Mouse (Mus musculus) intestine, embryonic 15.5 days (tissue): ENCODE data around the gene Fat3. TPM values are rescaled to one million over a fixed set of nuclear protein-coding genes. Genes with fewer than 3 reads are reported as not detected.

Experiments used
- ATAC-seq: fragments of 200-750 bp; cut with Nextera tagmentation; 2 replicates; pipeline ENCODE4 v1.8.0; 2017; ENCODE audit warnings: moderate TSS enrichment, moderate library complexity
- H3K27ac ChIP-seq: fragments of 300-500 bp; sonication (generic); 2 replicates; pipeline ENCODE4 v1.5.1; 2015; ENCODE audit warnings: mild to moderate bottlenecking, inconsistent platforms
- H3K27me3 ChIP-seq: fragments of 300-500 bp; sonication (generic); replicated peaks from 2 replicates; pipeline ENCODE4 v1.6.1; 2015; ENCODE audit warnings: inconsistent platforms
- H3K36me3 ChIP-seq: fragments of 300-500 bp; sonication (generic); 2 replicates; pipeline ENCODE4 v1.6.1; 2015; ENCODE audit warnings: inconsistent platforms
- H3K4me1 ChIP-seq: fragments of 300-500 bp; sonication (generic); replicated peaks from 2 replicates; pipeline ENCODE4 v1.6.1; 2015; ENCODE audit warnings: inconsistent platforms
- H3K4me2 ChIP-seq: fragments of 300-500 bp; sonication (generic); replicated peaks from 2 replicates; pipeline ENCODE4 v1.6.1; 2015; ENCODE audit warnings: mild to moderate bottlenecking, inconsistent platforms
- H3K4me3 ChIP-seq: fragments of 300-500 bp; sonication (generic); replicated peaks from 2 replicates; pipeline ENCODE4 v1.5.1; 2015; ENCODE audit warnings: inconsistent platforms
- H3K9ac ChIP-seq: fragments of 300-500 bp; sonication (generic); 2 replicates; pipeline ENCODE4 v1.6.1; 2015; ENCODE audit warnings: inconsistent platforms
- H3K9me3 ChIP-seq: fragments of 300-500 bp; sonication (generic); 2 replicates; pipeline ENCODE4 v1.6.1; 2016; ENCODE audit warnings: inconsistent platforms
- WGBS: fragments of 180-500 bp; shearing (Covaris S2); methylation state at CpG from one replicate; pipeline ENCODE4 v1.1.7; 2015; 5-methylcytosine and 5-hydroxymethylcytosine counted together
- polyA plus RNA-seq: library from polyadenylated mRNA; unstranded; fragments of >200 nt; fragmentation: Nextera tagmentation; extraction: Ambion mirVana; gene quantifications from 2 replicates; pipeline ENCODE4 v1.2.1, GENCODE M21; 2015

The Fat3 gene
- polyA plus RNA-seq, 1 experiment from 2014 or later, result 0.46 TPM

DNA sequence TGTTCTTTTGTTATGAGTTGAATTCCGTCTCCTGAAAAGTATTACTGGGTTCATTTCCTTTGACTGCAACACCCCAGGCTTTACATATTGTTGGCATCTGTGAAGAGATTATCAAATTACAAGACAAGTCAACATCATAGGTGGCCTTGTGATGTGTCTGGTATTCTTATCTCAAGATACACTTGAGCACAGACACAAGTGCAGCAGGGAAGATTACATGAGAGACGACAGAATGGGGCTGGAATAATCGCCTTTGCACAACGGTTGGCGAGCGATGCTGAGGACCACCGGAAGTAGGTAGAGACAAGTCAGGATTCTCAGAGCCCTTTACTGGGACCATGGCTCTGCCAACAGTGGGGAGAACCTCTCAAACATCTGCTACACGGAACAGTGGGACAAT is 158.5 kb downstream of the Fat3 start:
- Histone ChIP-seq H3K36me3 (no peaks in the 10 kb centered on the region), H3K27ac (no peak overlapping the region), H3K27me3 (no peaks in the 10 kb centered on the region), H3K9ac (no peak overlapping the region), H3K4me2 (no peak overlapping the region), H3K4me3 (no peak overlapping the region), H3K9me3 (no peaks in the 10 kb centered on the region), H3K4me1 (no peaks in the 10 kb centered on the region)
- ATAC-seq, result no peak
- WGBS, result 84% methylated on average over 8 of the region's 8 CpGs

DNA sequence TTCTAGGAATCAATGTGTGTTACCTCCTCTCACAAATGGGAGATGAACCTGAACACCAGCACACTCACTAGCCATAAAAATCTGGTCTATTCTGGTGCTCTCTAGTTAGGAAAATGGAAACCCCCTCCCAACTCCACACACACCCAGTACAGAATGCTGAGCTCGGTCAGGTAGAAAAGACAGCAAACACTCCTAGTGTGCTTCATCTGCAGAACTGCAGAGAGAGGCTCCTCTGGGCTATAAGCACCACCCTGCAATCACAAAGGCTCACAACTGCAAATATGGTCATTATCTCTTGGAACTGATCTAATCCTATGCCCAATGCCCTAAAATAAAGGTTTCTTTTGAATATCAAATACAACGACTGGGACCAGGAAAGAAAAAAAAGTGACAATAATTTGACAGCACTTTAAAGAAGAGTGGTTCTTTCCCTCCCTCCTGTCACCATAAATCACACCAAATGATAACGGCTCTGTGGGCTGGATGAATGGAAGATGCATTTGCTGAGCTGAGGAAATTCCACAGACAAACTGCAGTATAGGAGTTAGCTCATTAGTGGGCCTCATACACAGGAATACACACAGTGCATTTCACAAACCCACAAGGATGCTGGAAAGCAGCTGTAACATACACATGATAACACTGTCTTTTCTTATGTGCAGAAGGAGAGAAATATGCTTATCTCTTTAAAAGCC is 170.6 kb downstream of the Fat3 start:
- no peaks in the 10 kb centered on the region for H3K9me3 ChIP-seq
- no peaks in the 10 kb centered on the region for H3K27me3 ChIP-seq
- ATAC-seq, result no peak
- no peaks in the 10 kb centered on the region for H3K36me3 ChIP-seq
- H3K27ac ChIP-seq, result no peak overlapping the region
- H3K4me2 ChIP-seq, result no peak overlapping the region
- no peaks in the 10 kb centered on the region for H3K4me1 ChIP-seq
- no peak overlapping the region for H3K9ac ChIP-seq
- H3K4me3 ChIP-seq, result no peak overlapping the region
- WGBS, result 29% methylated on average over 3 of the region's 3 CpGs

DNA sequence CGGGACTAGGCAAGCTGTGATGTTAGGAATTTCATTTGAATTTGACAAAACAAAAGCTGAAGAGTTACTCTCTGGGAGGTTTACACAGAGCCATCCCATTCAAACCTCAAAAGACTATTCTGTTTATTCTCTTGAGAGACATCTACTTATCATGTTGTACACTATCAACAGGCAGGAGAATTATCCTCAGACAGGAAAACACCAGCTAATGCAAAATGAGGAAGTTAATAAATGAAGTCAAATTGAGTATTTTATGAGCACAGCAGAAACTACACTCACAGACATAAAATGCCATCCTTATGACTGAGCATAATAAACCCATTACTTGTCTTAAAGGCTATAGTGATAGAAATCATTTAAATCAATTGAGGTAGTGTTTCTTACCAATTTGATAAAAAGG is 182.1 kb downstream of the Fat3 start:
- Histone ChIP-seq H3K9me3 (no peaks in the 10 kb centered on the region), H3K4me3 (no peak overlapping the region), H3K36me3 (no peaks in the 10 kb centered on the region), H3K27me3 (no peaks in the 10 kb centered on the region), H3K27ac (no peak overlapping the region), H3K4me1 (no peaks in the 10 kb centered on the region), H3K9ac (no peak overlapping the region), H3K4me2 (no peak overlapping the region)
- 62% methylated on average over 1 of the region's 1 CpGs for WGBS
- ATAC-seq, result no peak

GRCm38 (mm10) chr9:16312599-16313197 is 188.4 kb downstream of the Fat3 start:
- H3K36me3 ChIP-seq, result no peaks in the 10 kb centered on the region
- H3K27ac ChIP-seq, result no peak overlapping the region
- H3K9ac ChIP-seq, result no peak overlapping the region
- no peaks in the 10 kb centered on the region for H3K9me3 ChIP-seq
- 36% methylated on average over 4 of the region's 4 CpGs for WGBS
- H3K4me2 ChIP-seq, result no peak overlapping the region
- ATAC-seq, result no peak; the same call in 1 of the 2 replicates
- 0 out of 2 replicates have a peak, but pooled peaks cover 7% of the 10 kb centered on the region for H3K4me1 ChIP-seq
- H3K27me3 ChIP-seq, result no peaks in the 10 kb centered on the region
- H3K4me3 ChIP-seq, result no peak overlapping the region

DNA sequence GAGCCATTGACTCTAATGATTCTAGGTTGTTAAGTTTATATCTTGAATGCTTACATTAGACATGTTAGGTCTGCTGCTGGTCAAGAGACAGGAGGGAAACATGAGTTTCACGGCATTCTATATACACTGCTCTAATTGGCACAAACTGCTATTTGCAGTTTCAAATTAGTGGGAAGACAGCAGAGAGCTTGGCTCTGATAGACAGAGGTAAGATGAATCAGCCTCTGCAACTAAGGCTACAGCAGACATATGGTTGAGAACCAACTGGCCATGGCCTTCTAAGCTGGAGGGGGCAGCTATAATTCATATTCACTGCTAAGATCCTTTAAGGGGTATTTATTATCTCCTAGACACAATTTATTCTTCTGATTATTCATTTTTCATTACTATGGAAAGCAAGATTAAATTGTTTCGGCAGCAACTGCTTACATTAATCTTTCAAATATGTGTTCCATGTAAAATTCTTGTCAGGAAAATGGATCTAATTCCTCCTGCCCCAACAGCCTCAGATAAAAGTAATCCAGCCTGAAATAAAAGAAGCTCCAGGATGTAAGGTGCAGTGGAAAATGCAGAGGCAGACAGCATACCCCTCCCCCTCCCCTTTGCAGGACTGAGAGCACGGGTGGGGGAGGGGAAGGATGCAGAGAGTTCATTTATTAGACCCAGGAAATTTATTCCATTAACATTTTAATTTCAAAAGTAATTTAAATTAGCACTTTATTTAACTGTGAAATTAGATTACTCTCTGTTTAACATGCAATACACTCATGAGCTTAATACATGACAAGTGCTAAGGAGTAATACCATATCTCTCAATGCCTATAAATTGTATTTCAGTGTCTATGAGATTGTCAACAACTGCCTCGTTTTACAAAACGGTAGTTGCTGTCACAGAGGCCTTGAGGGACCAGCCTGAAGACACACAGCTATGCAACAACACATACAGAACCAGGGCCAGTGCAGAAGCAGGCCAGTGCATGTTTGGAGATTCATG is 189.9 kb downstream of the Fat3 start:
- Histone ChIP-seq H3K27ac (no peak overlapping the region), H3K4me3 (no peak overlapping the region), H3K9ac (no peak overlapping the region), H3K4me2 (no peak overlapping the region), H3K36me3 (no peaks in the 10 kb centered on the region), H3K9me3 (no peaks in the 10 kb centered on the region), H3K4me1 (0 out of 2 replicates have a peak, but pooled peaks cover 7% of the 10 kb centered on the region), H3K27me3 (no peaks in the 10 kb centered on the region)
- WGBS, result 53% methylated on average over 5 of the region's 5 CpGs
- no peak for ATAC-seq

- Histone ChIP-seq H3K27me3 (no peaks in the 10 kb centered on the region), H3K9me3 (no peaks in the 10 kb centered on the region), H3K4me1 (0 out of 2 replicates have a peak, but pooled peaks cover 7% of the 10 kb centered on the region), H3K9ac (no peak overlapping the region), H3K4me2 (no peak overlapping the region), H3K36me3 (no peaks in the 10 kb centered on the region), H3K27ac (no peak overlapping the region), H3K4me3 (no peak overlapping the region)
- no peak for ATAC-seq
- 77% methylated on average over 4 of the region's 4 CpGs for WGBS
Measured at GRCm38 (mm10) chr9:16310305-16310704, 190.8 kb downstream of the Fat3 start.

- Histone ChIP-seq H3K36me3 (no peaks in the 10 kb centered on the region), H3K27me3 (no peaks in the 10 kb centered on the region), H3K4me3 (no peak overlapping the region), H3K27ac (no peak overlapping the region), H3K4me1 (0 out of 2 replicates have a peak, but pooled peaks cover 7% of the 10 kb centered on the region), H3K4me2 (no peak overlapping the region), H3K9me3 (no peaks in the 10 kb centered on the region), H3K9ac (no peak overlapping the region)
- ATAC-seq, result no peak
- 88% methylated on average over 1 of the region's 1 CpGs for WGBS
Measured at GRCm38 (mm10) chr9:16307789-16308188, 193.3 kb downstream of the Fat3 start.

DNA sequence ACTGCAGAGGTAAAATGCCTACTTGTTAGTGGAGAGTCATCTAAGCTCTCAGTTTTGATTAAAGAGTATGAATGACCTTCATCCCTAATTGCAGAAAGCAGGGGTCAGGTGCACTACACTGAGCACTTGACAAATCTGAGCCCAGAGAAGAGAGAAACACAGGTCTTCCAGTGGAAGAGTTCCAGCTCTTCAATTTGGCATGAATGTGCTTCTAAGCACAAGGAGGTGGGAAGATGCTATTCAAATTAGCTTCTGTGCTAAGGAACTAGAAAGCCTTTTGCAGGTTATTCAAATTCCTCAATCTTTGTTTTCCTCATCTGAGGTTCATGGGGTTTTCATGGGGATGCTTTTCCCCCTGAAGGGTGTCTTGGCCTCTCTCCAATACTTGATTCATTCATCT is 194.9 kb downstream of the Fat3 start:
- Histone ChIP-seq H3K36me3 (no peaks in the 10 kb centered on the region), H3K27me3 (no peaks in the 10 kb centered on the region), H3K4me2 (no peak overlapping the region), H3K27ac (no peak overlapping the region), H3K9ac (no peak overlapping the region), H3K4me1 (no peaks in the 10 kb centered on the region), H3K9me3 (no peaks in the 10 kb centered on the region), H3K4me3 (no peak overlapping the region)
- no peak for ATAC-seq

DNA sequence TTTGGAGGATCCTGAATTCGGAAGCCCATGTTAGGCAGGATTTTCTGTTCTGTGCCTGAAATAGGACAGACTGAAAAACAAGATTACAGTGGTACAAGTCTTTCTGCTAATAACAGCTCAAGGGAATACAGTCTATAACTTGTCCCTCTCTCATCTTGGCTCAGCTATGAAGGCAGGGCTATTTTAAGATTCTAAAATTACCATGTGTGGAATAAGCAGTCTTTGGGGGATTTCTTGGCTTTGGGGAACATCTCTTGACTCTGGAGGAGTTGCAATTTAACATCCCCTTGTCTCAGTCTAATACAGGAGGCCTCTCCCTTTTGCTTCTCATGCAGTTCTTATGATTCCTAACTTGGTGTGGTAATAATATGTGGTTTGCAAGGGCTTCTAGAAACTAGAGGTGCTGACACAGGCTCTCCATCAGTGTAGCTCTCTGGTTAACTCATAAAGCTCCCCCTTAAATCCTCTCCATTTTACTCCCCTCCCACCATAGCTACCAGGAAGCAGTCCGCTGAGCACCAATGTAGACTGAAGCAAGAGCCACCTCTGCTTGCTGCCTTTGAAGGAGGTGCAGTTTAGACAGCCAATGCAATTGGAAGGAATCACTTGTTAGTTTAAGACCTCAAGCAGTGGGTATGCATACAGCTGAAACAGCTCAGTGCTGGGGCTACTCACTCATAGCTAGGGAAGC is 195.5 kb downstream of the Fat3 start:
- no peak for ATAC-seq
- Histone ChIP-seq H3K27ac (no peak overlapping the region), H3K27me3 (no peaks in the 10 kb centered on the region), H3K9me3 (no peaks in the 10 kb centered on the region), H3K36me3 (no peaks in the 10 kb centered on the region), H3K4me2 (no peak overlapping the region), H3K4me3 (no peak overlapping the region), H3K9ac (no peak overlapping the region), H3K4me1 (no peaks in the 10 kb centered on the region)
- 79% methylated on average over 2 of the region's 2 CpGs for WGBS

DNA sequence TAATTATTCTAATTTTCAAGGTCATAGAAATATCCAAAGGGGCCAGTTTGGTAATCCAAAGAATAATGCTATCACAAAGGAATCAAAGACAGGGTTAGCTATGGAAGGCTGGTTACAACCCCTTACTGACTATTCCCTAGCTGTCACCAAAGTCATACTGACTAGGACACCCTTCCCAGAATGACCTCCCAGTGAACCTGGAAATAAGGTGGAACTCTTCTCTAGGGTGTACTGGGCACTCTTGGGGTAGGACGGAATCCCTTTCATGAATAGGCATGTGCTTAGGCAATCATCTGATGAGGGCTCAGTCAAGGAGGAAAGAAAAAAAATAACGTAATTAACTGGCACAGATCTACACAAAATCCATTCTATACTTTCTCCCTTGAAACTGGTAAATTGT is 196.1 kb downstream of the Fat3 start:
- H3K27me3 ChIP-seq, result no peaks in the 10 kb centered on the region
- no peak overlapping the region for H3K27ac ChIP-seq
- 75% methylated on average over 2 of the region's 2 CpGs for WGBS
- H3K4me1 ChIP-seq, result no peaks in the 10 kb centered on the region
- no peaks in the 10 kb centered on the region for H3K9me3 ChIP-seq
- H3K4me3 ChIP-seq, result no peak overlapping the region
- no peaks in the 10 kb centered on the region for H3K36me3 ChIP-seq
- H3K4me2 ChIP-seq, result no peak overlapping the region
- H3K9ac ChIP-seq, result no peak overlapping the region
- ATAC-seq, result no peak

DNA sequence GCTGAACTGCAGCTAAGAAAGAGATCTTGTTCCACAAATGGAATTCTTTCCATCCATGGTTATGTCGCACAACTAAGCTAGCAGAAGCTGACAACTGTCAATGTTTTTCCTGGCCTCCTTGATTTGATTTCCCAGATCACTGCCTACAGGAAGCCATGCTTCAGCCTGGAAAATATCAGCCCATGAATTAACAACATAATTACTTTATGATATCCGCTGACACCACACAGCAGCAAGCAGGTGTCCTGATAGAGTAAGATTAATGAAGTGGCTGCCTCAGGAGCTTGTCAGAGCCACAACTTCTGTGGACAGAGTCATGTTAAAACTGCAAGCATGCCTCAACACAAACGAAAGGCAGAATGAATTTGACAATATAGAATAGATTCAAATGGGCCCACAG is 198.6 kb downstream of the Fat3 start:
- H3K9ac ChIP-seq, result no peak overlapping the region
- H3K36me3 ChIP-seq, result no peaks in the 10 kb centered on the region
- no peak overlapping the region for H3K27ac ChIP-seq
- ATAC-seq, result no peak
- no peak overlapping the region for H3K4me2 ChIP-seq
- H3K27me3 ChIP-seq, result no peaks in the 10 kb centered on the region
- WGBS, result 31% methylated on average over 3 of the region's 3 CpGs
- no peaks in the 10 kb centered on the region for H3K9me3 ChIP-seq
- H3K4me3 ChIP-seq, result no peak overlapping the region
- no peaks in the 10 kb centered on the region for H3K4me1 ChIP-seq

- no peak for ATAC-seq
- 68% methylated on average over 3 of the region's 3 CpGs for WGBS
- Histone ChIP-seq H3K4me2 (no peak overlapping the region), H3K27me3 (no peaks in the 10 kb centered on the region), H3K27ac (no peak overlapping the region), H3K4me1 (no peaks in the 10 kb centered on the region), H3K36me3 (no peaks in the 10 kb centered on the region), H3K4me3 (no peak overlapping the region), H3K9me3 (no peaks in the 10 kb centered on the region), H3K9ac (no peak overlapping the region)
Measured at GRCm38 (mm10) chr9:16297935-16298334, 203.2 kb downstream of the Fat3 start.
